Mouse (Mus musculus) liver, postnatal 0 days (tissue): ENCODE results near the gene Rnf111.

Source experiments
- CTCF ChIP-seq: sonication (generic); IDR thresholded peaks from 2 replicates; pipeline ENCODE4 v1.5.1; 2016; ENCODE audit warnings: antibody characterized with exemption, low read depth
- EP300 ChIP-seq: IDR thresholded peaks from 2 replicates; pipeline ENCODE4 v1.6.1; 2016; ENCODE audit warnings: antibody characterized with exemption, low read depth, mild to moderate bottlenecking

GRCm38 (mm10) chr9:70509906-70510525, 6.5 kb upstream of the Rnf111 start:
- TF ChIP-seq CTCF (no peak), EP300 (no peak)
